Mouse (Mus musculus) liver, adult 2 months (tissue): ENCODE data around the gene Foxb1.

Experiments used
- CTCF ChIP-seq: fragments of 200-500 bp; IDR thresholded peaks from 2 replicates; pipeline ENCODE4 v1.5.1; 2011; ENCODE audit warnings: low read depth, low read length, control low read depth
- POLR2A ChIP-seq: fragments of 200-500 bp; IDR thresholded peaks from 2 replicates; pipeline ENCODE4 v1.6.1; 2011; ENCODE audit warnings: low read length, control low read depth; ENCODE audit not compliant: insufficient read depth; ENCODE audit errors: extremely low read depth

DNA sequence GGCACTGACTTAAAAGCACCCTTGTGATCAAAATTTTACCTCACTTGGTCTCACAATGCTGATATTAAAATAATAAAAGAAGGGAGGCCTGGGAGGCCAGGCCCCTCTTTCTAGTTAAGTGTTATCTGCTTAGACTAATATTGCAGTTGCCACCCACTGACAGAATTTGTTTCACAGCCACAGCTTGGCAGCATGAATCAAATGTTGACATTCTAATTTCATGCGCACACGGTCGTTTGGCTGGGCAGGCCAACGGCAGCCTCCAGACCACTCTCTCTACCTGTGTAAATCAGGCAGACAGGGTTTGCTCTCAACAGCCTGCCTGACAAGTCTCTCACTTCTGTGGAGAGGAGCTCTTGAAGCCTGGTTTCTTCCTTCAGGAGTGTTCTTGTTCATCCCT is 44.4 kb downstream of the Foxb1 start:
- no peak for TF ChIP-seq CTCF
- TF ChIP-seq POLR2A: no peak
